8 mouse cellular contexts compared by ENCODE assay signal in the genomic region with DNA sequence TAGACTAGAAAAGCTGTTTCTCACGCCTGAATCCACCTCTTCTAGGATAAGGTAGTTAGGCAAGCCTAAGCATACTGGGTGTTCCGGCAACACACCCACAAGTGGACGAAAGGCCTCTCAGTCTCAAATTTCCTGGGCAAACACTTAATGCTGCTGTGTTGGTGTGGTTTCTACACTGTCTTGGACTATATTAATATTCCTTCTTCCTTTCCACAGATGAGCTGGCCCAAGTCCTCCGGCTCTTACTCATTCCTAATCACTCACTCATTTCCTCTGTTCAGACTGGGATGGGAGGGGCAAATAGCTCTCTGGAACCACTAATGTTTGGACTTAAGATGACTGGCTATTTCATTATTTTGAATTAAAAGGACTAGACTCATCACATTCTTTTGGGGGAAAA.
DNase-seq lines count a peak whose midpoint lies in the region; ATAC-seq lines count a peak whose summit lies in the region.

No protein-coding gene starts in this region.

- no peak for ATAC-seq in limb, embryonic 13.5 days (ENCODE audit: low FRiP score, low read depth)
- no peak for ATAC-seq in cerebellum, adult (ENCODE audit: insufficient number of reproducible peaks, low FRiP score, low TSS enrichment)
- no peak for ATAC-seq in erythroid progenitor cell, adult 5-6 weeks (replicated peaks; ENCODE audit: low FRiP score, poor library complexity, severe bottlenecking)

- H3K4me1 ChIP-seq in limb, embryonic 13.5 days = peaks cover 13% of the 10 kb centered on the region
- H3K4me1 ChIP-seq in limb, embryonic 10.5 days = peaks cover 12% of the 10 kb centered on the region

- peak overlapping the region; percentile 44; the same call in 1 of the 2 replicates for H3K27ac ChIP-seq in limb, embryonic 13.5 days
- H3K27ac ChIP-seq in limb, embryonic 10.5 days = no peak overlapping the region

- H3K9me3 ChIP-seq in limb, embryonic 13.5 days = no peaks in the 10 kb centered on the region
- H3K9me3 ChIP-seq in limb, embryonic 10.5 days (replicated peaks) = no peaks in the 10 kb centered on the region

- 56% methylated on average over 4 of the region's 4 CpGs for WGBS in limb, embryonic 13.5 days
- WGBS in limb, embryonic 10.5 days = 80% methylated on average over 4 of the region's 4 CpGs

- H3K4me2 ChIP-seq in limb, embryonic 13.5 days (replicated peaks) = no peak overlapping the region

- H3K9ac ChIP-seq in limb, embryonic 13.5 days = no peak overlapping the region

- no peak overlapping the region for H3K4me3 ChIP-seq in limb, embryonic 13.5 days
- H3K4me3 ChIP-seq in limb, embryonic 10.5 days = no peak overlapping the region

- H3K36me3 ChIP-seq in limb, embryonic 13.5 days = no peaks in the 10 kb centered on the region
- no peaks in the 10 kb centered on the region for H3K36me3 ChIP-seq in limb, embryonic 10.5 days

- H3K27me3 ChIP-seq in limb, embryonic 13.5 days = no peaks in the 10 kb centered on the region
- H3K27me3 ChIP-seq in limb, embryonic 10.5 days (ENCODE audit: low read depth, poor library complexity, severe bottlenecking) = no peaks in the 10 kb centered on the region

- no peak for DNase-seq in limb, embryonic 10.5 days (ENCODE audit: low spot score)
- peak; percentile 89 for DNase-seq in fibroblast of lung, adult 2 months (ENCODE audit: low read depth)
- DNase-seq in kidney, adult 11 months = peak; percentile 64
- peak; percentile 91 for DNase-seq in lung, postnatal 36 days
- DNase-seq in thymus, postnatal 25 days = no peak

Comparison
In these comparisons a context has a peak if more than half of its experiments do, and no peak if none do; other contexts are left out.
1. DNase-seq: peak in fibroblast of lung, adult 2 months (single experiment), kidney, adult 11 months (single experiment) and lung, postnatal 36 days (single experiment); none in limb, embryonic 10.5 days (single experiment) and thymus, postnatal 25 days (single experiment).